Mouse (Mus musculus): ENCODE results near the gene Thsd7b.
"Not testable (repeated sequence)": the region's sequence is repeated elsewhere in the genome, so short reads cannot be mapped to it uniquely, and the experiment has no call there.

The Thsd7b gene

DNA sequence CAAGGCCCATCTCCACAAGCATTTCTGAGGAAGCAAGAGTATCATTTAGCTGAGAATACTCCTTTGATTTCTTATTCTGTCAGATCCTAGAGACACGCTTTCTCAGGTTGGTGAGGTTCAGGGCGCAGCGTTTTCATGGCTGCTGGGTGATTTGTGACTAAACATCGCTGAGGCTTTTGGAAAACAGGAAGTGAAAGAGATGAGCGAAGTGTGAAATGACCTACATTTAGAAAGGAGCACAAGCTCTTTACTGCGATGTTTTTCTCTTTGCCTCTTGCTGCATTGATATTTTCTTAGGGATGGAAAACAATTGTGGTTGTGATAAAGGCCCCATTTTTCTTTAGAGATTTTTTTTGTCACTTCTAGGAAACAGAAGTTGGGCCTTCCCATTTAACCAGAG lies 351.4 kb downstream of the Thsd7b start:
- peak; percentile 16 for DNase-seq (ENCODE audit: low read depth, low spot score)

DNA sequence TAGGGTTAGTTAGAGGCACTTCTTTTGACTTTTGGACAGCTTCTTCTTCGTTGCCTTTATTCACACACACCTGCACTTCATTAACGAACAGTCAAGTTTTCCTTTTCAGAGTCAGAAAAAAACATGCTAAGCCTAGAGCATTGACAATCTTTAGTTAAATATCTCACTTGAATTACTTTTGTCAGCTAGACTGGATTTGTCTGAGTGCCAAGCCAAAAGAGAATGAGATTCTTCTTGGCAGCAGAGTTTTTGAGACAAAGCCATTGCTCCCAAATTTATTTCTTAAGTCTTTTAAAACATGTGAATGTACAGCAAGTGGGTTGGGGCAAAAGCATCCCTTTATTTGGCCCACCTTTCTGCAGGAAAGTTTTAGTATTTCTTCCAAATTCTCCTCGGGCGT lies 362.0 kb downstream of the Thsd7b start:
- DNase-seq (ENCODE audit: low read depth, low spot score) = peak; percentile 46

DNA sequence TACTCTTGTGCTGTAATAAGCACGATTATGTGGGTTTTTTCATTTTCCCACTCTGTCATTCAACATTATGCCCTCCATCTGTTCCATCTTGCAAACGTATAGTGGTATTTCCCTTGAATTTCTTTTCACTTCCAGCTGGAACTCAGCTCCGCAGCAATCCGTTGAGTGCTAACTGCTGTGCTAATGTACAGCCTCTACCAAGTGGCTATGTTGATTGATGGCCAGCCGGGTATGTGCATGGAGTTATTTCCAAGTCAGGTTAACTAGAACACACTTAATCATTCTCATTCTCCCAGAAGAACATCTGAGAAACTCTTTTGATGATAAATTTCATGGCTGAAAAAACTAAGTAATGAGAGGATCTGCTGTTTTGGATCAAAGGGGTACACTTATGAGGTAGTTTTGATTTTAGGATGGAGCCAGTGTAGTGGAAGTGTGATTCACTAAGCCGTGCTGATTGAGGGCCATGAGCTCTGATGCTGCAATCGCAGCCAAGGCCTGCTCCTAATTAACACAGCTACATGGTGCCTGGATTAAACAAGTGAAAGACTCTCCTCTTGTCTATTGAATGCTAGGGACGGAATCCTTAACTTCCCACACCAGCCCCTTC lies 371.3 kb downstream of the Thsd7b start:
- DNase-seq (ENCODE audit: low read depth, low spot score) = peak; percentile 11

DNA sequence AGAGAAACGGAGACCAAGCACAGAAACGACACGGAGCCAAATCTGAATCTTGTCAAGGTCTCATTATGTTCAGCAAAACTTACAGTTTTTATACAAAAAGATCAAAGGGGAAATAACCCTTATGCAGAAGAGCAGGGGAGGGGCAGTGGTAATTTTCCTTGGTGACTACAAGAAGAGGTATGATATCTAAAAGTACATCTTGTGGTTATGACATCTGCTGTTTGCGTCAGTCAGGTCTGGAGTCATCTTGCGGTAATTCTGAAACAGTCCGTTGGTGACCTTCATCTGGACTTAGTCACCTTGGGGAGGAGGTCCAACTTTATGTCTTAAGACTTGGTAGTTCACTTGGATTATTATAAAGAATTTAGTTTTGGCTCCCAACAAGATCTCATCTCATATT lies 378.3 kb downstream of the Thsd7b start:
- not testable (repeated sequence) for DNase-seq (ENCODE audit: low read depth, low spot score)

DNA sequence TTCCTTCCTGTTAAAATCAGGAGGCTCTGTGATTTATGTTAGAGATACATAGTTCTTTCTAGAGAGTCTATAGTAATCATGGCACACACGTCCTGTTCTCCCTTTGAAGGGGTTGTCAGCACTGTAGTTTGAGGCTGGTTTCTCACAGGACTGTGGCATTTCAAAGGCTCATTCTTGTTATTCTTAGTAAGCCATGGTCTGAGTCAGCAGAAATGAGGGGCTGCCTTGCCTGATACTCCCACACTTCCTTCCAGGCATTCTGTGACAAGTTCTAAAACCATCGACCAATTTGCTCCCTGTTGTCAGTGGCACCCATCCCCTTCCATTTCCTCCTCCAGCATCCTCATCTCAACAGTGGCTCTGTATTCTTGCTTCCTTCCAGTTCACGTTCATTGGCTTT lies 384.9 kb downstream of the Thsd7b start:
- peak; percentile 76 for DNase-seq (ENCODE audit: low read depth, low spot score)

DNA sequence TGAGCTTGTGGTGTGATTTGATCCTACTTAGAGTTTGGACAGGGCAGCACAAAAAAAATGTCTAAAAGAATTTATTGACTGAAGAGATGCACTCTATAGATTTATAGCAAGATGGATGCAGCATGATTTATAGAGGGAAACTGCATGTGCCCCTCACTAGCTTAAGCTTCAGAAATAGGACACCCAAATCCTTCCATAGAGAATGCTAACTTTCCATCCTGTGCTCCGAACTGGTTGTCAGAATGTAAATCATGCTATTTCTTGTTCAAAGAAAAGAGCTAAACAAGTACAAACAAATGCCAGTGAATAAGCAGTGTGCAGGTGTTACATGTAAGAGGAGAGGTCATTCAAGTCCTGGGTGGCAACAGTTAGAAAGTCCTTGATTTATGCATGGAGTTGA lies 402.8 kb downstream of the Thsd7b start:
- no peak for DNase-seq (ENCODE audit: low read depth, low spot score)

DNA sequence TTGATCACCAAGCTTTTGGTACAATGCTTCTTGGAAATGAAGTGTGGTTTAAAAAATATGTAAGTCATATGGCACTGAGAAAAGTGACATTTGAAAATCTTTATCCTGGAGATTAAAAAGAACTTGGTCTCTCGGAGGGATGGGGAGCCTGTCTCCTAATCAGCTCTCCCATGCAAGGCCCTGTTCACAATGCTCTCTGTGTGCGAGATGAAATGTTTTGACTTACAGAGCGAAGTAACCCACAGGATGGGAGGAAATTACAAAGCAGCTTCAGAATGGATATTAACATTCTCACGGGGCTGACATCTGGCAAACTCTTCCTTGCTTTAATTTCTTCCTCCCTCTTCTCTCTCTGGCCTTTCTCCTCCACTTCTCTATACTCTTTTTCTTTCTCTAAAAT lies 405.7 kb downstream of the Thsd7b start:
- DNase-seq (ENCODE audit: low read depth, low spot score) = peak; percentile 14

DNA sequence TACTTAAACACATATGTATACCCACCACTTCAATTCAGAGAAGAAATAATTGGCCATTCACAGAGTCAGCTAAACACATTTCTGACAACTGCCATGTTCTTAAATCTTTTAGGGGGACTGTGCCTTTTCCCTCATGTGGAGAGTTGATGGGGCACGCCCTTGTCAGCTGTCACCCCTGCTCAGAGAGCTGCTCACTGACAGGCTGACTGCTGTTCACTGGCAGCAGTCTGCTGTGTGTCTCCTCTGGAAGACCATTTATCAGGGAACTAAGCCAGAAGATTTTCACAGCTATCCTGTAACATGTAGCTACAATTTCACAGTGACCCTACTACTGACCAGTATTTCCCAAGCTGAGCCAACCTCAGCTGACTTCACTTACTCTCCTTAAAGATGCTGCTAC lies 432.6 kb downstream of the Thsd7b start:
- no peak for DNase-seq (ENCODE audit: low read depth, low spot score)

DNA sequence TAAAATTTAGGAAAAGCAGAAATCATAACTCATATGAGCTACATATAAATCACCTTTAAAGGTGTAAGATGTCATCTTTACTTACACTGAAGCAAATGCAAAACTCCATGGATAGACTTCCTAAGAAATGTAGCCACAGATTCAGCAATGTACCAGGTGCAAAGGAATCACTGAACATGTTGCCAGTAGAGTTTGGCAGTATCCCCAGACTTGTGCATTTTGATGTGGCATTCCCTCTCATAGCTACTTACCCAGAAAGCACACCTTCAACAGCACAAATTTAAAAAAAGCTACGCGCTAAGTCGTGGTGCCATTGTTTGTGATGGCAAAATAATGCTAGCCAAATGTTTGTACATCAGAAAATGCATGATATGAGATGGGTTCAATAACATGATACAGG lies 439.6 kb downstream of the Thsd7b start:
- DNase-seq (ENCODE audit: low read depth, low spot score) = peak; percentile 86

DNA sequence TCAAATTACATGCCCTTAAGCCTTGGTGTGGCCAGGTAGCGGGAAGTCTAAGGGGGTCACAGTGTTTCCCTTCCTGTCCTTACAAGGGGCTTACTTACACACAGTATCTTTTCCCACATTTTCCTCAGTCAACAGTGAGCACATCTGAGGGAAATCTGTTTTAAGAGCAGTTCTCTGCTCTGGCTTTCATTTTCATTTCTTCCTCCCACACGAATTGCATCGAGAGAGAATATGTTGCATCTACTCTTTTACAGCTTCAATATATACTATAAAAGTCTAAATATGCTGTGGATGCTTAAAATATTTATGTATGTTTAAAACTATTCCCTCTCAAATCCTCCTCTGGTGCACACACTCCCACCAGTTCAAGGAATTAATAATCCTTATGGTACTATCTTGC lies 440.5 kb downstream of the Thsd7b start:
- DNase-seq (ENCODE audit: low read depth, low spot score) = peak; percentile 39

DNA sequence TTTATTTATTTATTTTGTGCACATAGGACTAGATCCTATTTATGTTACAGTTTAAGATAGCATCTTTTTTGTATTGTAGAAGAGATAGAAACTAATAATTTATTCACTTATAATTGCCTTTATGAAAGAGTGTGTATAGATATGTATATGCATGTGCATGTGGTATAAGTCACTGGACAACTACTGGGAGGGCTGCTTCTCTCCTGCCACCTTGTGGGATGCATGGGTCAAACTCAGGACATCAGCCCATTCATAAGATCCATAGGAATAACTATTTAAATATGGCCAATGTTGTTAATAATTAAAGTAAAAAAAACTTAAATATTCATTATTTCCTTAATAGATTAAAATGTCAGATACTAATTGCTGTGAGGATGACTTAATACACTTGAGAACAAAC lies 446.5 kb downstream of the Thsd7b start:
- DNase-seq (ENCODE audit: low read depth, low spot score) = no peak

DNA sequence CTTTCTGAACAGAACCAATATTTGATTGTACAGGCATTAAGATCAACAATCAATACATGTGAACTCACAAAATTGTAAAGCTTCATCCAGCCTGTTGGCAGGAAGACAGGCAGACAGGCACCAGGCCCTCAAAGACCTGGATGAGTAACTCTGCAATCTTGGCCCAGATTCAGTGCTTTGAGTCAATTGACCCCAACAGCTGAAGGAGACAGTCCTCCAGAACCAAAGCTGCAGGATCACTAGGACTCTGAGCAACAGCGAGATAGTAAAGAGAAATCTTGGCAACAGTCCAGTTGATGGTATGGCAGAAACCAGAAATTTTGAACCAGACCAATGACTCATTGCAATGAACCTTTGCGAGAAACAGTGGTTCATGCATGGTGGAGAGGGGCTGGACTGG lies 458.9 kb downstream of the Thsd7b start:
- DNase-seq (ENCODE audit: low read depth, low spot score) = no peak

DNA sequence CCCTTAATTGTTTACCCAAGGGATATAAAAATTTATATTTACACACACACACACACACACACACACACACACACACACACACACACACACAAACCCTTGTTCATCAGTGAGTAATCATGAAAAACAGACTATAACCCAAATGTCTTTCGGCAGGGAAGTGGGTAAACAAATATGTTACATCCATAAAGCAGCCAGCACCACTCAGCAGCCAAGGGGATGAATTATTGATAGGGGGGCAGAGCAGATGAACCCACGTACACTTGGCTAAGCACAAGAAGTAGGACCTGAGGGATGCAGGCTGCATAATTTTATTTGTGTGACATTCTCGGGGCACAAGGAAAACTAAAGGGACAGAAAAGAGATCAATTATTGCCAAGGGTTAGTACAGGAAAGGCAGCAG lies 474.5 kb downstream of the Thsd7b start:
- DNase-seq (ENCODE audit: low read depth, low spot score) = no peak

DNA sequence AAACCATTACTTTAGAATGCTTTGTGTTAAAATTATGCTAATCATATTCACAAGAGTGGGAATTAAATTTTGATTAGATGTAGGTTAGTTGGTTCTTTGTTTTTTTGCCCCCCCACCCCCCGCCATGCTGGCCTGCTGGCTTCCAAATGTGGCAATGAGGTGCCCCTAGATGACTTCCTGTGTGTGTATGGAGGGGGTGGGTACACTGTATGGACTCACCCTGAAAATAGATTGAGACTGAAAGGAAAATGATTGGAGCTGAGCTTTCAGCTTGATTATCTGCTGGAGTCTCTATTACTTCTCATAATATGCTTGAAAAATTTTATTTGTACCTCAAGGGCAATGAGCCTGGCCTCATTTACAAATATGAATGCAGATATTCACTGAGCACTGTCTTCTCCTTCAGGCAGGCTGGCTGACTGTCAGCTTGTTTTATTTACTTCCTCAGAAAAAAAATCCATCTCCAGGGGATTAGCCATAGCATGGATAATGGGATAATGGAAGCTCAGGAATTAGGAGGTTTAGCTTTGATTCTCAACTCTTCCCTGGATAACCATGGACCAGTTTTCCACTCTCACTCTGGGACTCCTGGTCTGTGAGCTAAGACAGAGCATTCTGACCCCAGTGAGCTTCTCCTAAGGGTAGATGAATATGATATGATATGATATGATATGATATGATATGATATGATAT lies 483.6 kb downstream of the Thsd7b start:
- peak; percentile 10 for DNase-seq (ENCODE audit: low read depth, low spot score)

DNA sequence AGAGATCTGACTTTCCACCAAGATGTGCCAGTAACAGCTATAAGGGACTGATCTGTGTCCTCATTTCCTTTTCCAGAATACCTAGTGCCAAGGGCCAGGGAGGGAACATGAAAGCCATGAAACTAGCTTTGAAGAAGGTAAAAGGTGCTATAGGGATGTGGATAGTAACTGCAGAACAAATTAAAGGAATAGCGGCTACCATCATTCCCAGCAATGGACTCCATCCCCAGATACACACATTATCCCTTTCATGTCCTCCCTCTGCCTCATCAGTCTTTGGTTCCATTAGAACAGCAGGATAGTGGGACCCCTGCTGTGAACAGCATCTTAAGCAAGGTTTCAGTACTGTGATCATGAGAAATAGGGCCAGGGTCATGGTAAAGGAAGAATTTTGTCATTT lies 485.9 kb downstream of the Thsd7b start:
- DNase-seq (ENCODE audit: low read depth, low spot score) = no peak

DNA sequence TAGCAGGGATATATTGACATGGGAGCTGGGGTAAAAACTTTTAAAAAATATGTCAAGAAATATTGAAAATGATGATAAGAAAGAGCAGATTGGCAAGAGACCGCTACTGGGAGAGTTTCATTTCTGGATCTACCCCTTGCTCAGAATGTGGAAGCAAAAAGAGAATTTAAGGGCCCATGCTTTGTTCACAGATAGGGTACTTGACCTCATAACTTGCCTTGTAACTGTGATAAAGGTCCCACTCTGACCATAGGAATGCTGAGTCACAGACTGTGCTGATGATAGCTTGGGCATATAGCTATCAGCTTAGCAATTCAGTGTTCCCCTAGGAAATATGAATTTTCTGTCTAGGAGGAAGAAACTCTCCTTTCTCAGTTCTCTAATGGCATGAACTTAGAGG lies 488.1 kb downstream of the Thsd7b start:
- DNase-seq (ENCODE audit: low read depth, low spot score) = no peak

DNA sequence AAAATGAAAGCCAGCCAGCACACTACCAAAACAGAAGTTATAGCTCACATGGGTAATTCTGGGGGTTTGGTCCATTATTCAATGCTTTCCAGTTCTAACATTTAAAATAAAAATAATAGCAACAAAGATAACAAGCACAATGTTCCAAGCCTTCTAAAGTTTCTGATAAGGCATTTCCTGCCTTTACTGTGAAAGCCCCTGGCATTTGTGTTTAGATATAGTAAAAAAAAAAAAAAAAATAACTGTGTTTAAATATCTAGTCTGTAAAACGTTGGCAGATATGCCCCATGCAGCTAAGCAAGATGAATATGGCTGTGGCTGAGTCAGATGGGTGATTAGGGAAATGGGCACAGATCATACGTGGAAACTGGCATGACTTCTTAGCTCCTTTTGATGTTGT lies 491.6 kb downstream of the Thsd7b start:
- no peak for DNase-seq (ENCODE audit: low read depth, low spot score)

DNA sequence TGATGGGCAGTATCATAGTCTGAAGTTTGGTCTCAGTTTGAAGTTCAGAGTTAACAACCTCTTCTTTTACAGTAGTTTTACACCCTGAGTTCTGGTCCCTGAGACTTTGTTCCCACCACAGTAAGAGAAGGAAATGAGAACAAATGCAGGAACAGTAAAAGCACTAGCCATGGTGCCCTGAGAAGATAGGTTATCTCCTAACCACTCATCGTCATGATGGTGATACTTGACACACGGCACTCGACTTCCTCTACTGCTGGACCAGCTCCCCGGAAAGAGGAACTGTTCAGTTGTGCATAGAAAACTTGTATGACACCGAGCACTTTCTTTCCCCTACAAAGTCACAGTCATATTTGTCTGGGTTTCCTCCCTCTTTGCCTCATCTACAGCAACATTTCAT lies 504.0 kb downstream of the Thsd7b start:
- no peak for DNase-seq (ENCODE audit: low read depth, low spot score)

DNA sequence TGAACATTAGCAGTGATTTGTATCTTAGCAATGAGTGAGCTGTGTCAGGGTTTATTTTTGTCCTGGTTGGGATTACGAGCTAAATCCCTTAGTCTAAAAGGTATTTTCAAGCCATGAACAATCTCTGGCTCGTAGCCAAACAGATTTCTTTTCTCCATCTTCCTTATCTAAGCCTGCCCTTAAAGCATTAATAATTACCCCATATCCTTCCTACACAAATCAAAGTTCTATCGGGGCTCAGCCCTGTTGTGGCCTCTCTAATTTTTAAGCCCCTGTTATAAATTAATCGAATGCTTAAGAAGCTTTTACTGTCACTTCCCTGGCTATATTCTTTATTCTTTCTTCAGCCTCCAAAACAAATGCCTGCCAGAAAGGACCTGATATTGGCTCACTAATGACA lies 506.4 kb downstream of the Thsd7b start:
- no peak for DNase-seq (ENCODE audit: low read depth, low spot score)

DNA sequence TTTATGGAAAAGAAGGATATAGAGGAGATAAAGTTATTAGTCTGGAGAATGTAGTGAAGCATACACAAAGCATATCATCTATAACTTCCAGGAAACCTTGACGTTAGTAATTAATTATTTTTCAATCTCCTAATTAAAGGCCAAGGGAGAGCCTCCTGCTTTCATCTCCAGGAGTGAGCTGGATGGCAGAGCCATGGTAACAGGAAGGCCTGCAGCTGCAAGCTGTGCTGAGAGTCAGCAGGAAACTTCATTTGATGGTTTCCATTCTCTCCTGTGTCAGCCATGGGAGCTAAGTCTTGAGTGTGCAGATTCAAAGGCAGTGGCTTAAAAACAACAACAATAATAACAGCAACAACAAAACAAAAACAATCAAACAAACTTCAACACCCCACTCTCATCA lies 507.5 kb downstream of the Thsd7b start:
- no peak for DNase-seq (ENCODE audit: low read depth, low spot score)

DNA sequence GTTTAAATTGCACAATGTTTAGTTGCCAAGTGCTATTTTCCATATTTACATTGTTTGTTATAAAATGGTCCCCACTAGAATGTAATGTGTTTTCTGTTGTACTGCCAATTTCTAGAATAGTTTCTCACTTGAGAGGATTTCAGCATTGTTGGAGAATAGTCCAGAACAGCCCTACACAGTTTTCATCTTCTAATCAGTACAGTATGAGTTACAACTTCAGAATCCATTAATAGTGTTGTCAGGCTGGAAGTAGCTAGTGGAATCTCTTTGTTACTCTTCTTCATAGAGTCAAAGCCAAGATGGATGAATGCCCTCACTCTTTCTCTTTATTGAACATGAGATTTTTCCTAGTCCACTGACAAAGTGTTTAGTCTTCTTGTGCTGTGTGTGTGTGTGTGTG lies 525.4 kb downstream of the Thsd7b start:
- DNase-seq (ENCODE audit: low read depth, low spot score) = no peak

DNA sequence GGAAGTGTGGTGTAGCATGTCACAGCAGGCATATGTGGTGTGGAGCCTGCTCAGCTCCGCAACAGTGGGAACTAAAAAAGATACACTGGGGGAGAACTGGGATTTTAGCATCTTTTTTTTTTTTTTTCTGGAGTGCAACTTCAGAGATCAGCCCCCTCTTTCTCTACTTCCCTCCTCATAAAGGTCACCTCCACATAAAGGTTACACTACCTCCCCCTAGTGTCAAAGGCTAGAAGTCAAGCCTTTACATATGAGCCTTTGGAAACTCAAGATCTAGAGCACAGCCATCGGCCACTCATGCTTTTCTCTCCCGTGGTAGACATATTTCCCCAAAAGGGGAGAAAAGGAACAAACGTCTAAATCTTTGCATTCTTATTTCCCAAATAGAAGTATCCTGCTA lies 553.8 kb downstream of the Thsd7b start:
- no peak for DNase-seq (ENCODE audit: low read depth, low spot score)

DNA sequence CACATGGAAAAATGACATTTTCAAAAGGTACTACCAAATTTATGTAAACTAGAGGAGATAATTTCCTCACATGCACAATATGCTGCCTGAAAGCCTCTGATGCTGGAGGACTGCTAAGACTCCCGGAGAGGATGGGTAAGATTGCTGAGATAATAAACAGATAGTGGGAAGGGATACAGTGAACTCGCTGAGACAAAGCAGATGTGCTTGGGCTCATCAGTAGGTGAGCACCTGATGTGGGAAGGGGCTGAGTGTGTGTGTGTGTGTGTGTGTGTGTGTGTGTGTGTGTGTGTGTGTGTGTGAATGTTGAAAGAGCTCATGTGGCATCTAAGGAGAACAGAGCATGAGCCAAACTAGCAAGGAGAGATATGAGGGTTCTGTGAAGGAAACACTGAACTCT lies 564.2 kb downstream of the Thsd7b start:
- DNase-seq (ENCODE audit: low read depth, low spot score) = no peak

DNA sequence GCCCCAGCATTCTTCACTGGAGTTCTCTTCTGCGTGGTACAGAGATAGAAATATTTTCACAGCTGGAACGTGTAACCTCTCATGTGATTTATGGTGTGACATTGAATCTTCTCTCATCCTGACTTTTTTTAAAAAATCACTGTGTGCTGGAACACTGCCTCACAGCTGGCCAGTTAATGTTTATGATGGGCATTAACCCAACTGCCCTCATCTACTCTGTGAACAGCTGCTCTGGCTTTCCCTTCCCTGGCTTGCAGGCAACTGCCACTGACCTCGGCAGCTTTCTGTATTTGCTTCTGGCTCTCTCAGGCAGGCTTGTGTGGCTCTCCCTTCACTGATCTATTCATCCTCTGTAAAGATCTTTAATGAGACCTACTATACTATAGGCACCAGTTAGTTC lies 564.7 kb downstream of the Thsd7b start:
- no peak for DNase-seq (ENCODE audit: low read depth, low spot score)

All from brain, adult 2 months (tissue).